Mouse (Mus musculus) forebrain, embryonic 15.5 days (tissue): Measurements from ENCODE around the gene Arhgef3. TPM values are rescaled to one million over a fixed set of nuclear protein-coding genes. Genes with fewer than 3 reads are reported as not detected.

ENCODE experiments used
- ATAC-seq: fragments of 200-750 bp; cut with Nextera tagmentation; replicated peaks from 2 replicates; pipeline ENCODE4 v1.8.0; 2017; ENCODE audit warnings: mild to moderate bottlenecking, moderate TSS enrichment, moderate library complexity
- H3K27ac ChIP-seq: fragments of 300-500 bp; sonication (generic); replicated peaks from 2 replicates; pipeline ENCODE4 v1.5.1; 2015; ENCODE audit warnings: mild to moderate bottlenecking, inconsistent platforms
- H3K27me3 ChIP-seq: fragments of 300-500 bp; sonication (generic); 2 replicates; pipeline ENCODE4 v1.6.1; 2015; ENCODE audit warnings: inconsistent platforms
- H3K36me3 ChIP-seq: fragments of 300-500 bp; sonication (generic); 2 replicates; pipeline ENCODE4 v1.6.1; 2015; ENCODE audit warnings: mild to moderate bottlenecking, inconsistent platforms
- H3K4me1 ChIP-seq: fragments of 300-500 bp; sonication (generic); 2 replicates; pipeline ENCODE4 v1.6.1; 2015; ENCODE audit warnings: inconsistent platforms
- H3K4me2 ChIP-seq: fragments of 300-500 bp; sonication (generic); replicated peaks from 2 replicates; pipeline ENCODE4 v1.6.1; 2015; ENCODE audit warnings: mild to moderate bottlenecking, inconsistent platforms
- H3K4me3 ChIP-seq: fragments of 300-500 bp; sonication (generic); 2 replicates; pipeline ENCODE4 v1.5.1; 2015; ENCODE audit warnings: mild to moderate bottlenecking, inconsistent platforms
- H3K9ac ChIP-seq: fragments of 300-500 bp; sonication (generic); replicated peaks from 2 replicates; pipeline ENCODE4 v1.6.1; 2015; ENCODE audit warnings: mild to moderate bottlenecking, inconsistent platforms
- H3K9me3 ChIP-seq: fragments of 300-500 bp; sonication (generic); 2 replicates; pipeline ENCODE4 v1.6.1; 2016; ENCODE audit warnings: inconsistent platforms
- whole genome bisulfite sequencing: fragments of 180-500 bp; shearing (Covaris S2); methylation state at CpG from one replicate; pipeline ENCODE4 v1.1.7; 2015; ENCODE audit warnings: mixed read lengths; 5-methylcytosine and 5-hydroxymethylcytosine counted together
- polyA plus RNA-seq: library from polyadenylated mRNA; unstranded; fragments of >200 nt; fragmentation: Nextera tagmentation; extraction: Ambion mirVana; gene quantifications from 2 replicates; pipeline ENCODE4 v1.2.1, GENCODE M21; 2015

Gene Arhgef3
- polyA plus RNA-seq, 1 experiment from 2014 or later = 4.9 TPM

DNA sequence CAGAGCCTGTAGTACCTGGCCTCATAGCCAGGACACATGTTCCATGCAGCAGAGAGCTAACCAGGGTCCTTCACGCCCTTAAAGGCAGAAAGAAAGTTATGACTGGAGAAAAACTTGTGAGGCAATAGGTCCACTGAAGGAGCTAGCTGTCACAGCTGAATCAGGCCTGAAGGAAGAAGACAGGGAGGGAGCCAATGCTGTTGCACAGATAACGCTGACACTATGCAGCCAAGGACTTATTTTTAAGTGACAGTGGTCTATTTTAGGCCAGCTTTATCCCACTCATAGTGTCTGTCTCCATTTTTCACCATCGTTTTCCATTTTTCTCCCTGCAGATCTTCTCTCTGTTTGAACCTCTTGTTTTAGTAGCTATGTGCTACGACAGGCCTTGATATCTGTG, 207.3 kb downstream of the Arhgef3 start:
- H3K4me3 ChIP-seq = no peak overlapping the region
- no peak overlapping the region for H3K4me2 ChIP-seq
- no peak overlapping the region for H3K9ac ChIP-seq
- no peaks in the 10 kb centered on the region for H3K27me3 ChIP-seq
- no peaks in the 10 kb centered on the region for H3K9me3 ChIP-seq
- no peak overlapping the region for H3K27ac ChIP-seq
- WGBS = 83% methylated on average over 4 of the region's 4 CpGs
- H3K36me3 ChIP-seq = no peaks in the 10 kb centered on the region
- H3K4me1 ChIP-seq = no peaks in the 10 kb centered on the region
- ATAC-seq = no peak

GRCm38 (mm10) chr14:27324689-27325088, 210.0 kb downstream of the Arhgef3 start:
- H3K27me3 ChIP-seq = no peaks in the 10 kb centered on the region
- no peaks in the 10 kb centered on the region for H3K4me1 ChIP-seq
- H3K36me3 ChIP-seq = no peaks in the 10 kb centered on the region
- no peak overlapping the region for H3K4me3 ChIP-seq
- H3K9ac ChIP-seq = no peak overlapping the region
- no peak overlapping the region for H3K4me2 ChIP-seq
- H3K27ac ChIP-seq = no peak overlapping the region
- ATAC-seq = no peak
- WGBS = 76% methylated on average over 7 of the region's 7 CpGs
- H3K9me3 ChIP-seq = no peaks in the 10 kb centered on the region

DNA sequence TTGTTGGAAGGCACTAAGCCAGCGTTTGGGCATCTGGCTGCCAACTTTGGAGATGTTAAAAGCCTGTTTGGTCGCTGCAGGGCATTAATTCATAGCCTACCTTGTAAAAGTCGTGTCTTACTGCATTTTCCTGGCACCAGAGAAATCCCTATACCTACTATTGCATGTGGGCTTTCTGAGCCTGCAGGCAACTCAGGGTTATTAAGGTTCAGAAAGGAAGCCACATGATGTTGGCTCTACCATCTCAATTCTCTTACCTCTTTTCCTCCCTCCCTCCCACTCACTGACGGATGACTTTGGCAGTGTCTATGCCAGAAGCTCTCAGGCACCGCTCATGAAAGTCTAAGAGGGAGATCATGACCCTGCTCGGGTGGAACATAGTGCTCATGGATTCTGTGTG, 210.8 kb downstream of the Arhgef3 start:
- no peaks in the 10 kb centered on the region for H3K9me3 ChIP-seq
- no peak overlapping the region for H3K4me3 ChIP-seq
- H3K27me3 ChIP-seq = no peaks in the 10 kb centered on the region
- no peak overlapping the region for H3K4me2 ChIP-seq
- no peaks in the 10 kb centered on the region for H3K4me1 ChIP-seq
- H3K9ac ChIP-seq = no peak overlapping the region
- no peak for ATAC-seq
- H3K27ac ChIP-seq = no peak overlapping the region
- 84% methylated on average over 6 of the region's 6 CpGs for WGBS
- H3K36me3 ChIP-seq = no peaks in the 10 kb centered on the region

DNA sequence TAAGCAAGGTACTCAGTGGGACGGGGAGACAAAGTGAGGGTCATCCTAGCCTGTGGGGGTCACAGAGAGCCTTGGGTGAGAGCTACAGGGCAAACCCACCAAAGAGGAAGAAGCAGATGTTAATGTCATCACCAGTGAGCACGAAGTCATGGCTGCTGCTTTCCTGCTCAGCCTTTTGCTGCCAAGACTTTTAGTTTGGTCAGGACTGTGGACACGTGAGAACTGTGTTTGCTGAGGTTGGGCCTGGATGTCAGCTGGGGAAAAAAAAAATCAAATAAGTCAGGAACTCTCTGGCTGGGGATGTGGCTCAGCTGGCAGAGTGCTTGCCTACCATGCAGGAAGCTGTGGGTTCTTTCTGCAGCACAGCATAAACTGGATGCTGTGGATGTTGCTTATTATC, 213.2 kb downstream of the Arhgef3 start:
- 82% methylated on average over 3 of the region's 3 CpGs for WGBS
- no peak for ATAC-seq
- no peak overlapping the region for H3K27ac ChIP-seq
- no peak overlapping the region for H3K4me3 ChIP-seq
- no peak overlapping the region for H3K9ac ChIP-seq
- no peaks in the 10 kb centered on the region for H3K27me3 ChIP-seq
- H3K4me1 ChIP-seq = no peaks in the 10 kb centered on the region; the same call in 1 of the 2 replicates
- no peak overlapping the region for H3K4me2 ChIP-seq
- no peaks in the 10 kb centered on the region for H3K9me3 ChIP-seq
- no peaks in the 10 kb centered on the region for H3K36me3 ChIP-seq

- WGBS = 88% methylated on average over 3 of the region's 3 CpGs
- no peak overlapping the region for H3K4me3 ChIP-seq
These were observed 214.3 kb downstream of the Arhgef3 start for GRCm38 (mm10) chr14:27328952-27329351.

DNA sequence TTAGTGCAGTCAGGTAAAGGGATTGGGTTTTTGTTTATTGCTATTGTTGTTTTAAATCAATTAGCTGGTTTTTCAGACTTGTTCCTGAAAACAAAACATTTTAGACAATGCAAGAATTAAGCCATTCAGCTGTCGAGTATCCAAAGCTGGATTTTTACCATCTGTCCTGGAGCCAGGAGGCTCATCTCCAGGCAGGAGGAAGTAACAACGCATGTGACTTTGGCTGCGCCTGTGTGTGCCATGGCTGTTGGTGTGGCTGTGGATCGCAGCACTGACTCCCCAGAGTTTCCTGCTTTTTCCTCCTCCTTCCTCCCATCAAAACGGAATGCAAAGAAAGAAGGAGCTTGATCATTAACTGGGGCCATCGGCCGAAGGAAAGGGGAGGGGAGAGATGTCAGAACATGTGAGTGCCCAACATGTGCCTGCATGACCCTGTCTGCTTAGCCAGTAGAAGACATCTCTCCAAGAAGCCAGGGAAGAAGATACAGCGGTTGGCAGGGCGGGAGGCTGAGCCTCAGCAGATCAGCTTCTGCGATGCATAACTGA, 216.9 kb downstream of the Arhgef3 start:
- Histone ChIP-seq H3K4me2 (no peak overlapping the region), H3K27me3 (peaks cover 9% of the 10 kb centered on the region; the same call in 1 of the 2 replicates), H3K9me3 (no peaks in the 10 kb centered on the region), H3K9ac (no peak overlapping the region), H3K4me1 (peaks cover 14% of the 10 kb centered on the region), H3K36me3 (no peaks in the 10 kb centered on the region), H3K27ac (no peak overlapping the region), H3K4me3 (no peak overlapping the region)
- ATAC-seq = no peak
- 68% methylated on average over 10 of the region's 10 CpGs for WGBS

More at GRCm38 (mm10) chr14:27328952-27329351, 214.3 kb downstream of the Arhgef3 start:
- Histone ChIP-seq H3K36me3 (no peaks in the 10 kb centered on the region), H3K9me3 (no peaks in the 10 kb centered on the region), H3K27ac (no peak overlapping the region), H3K4me2 (no peak overlapping the region), H3K27me3 (0 out of 2 replicates have a peak, but pooled peaks cover under 1% of the 10 kb centered on the region), H3K4me1 (no peaks in the 10 kb centered on the region; the same call in 1 of the 2 replicates), H3K9ac (no peak overlapping the region)
- ATAC-seq = no peak

DNA sequence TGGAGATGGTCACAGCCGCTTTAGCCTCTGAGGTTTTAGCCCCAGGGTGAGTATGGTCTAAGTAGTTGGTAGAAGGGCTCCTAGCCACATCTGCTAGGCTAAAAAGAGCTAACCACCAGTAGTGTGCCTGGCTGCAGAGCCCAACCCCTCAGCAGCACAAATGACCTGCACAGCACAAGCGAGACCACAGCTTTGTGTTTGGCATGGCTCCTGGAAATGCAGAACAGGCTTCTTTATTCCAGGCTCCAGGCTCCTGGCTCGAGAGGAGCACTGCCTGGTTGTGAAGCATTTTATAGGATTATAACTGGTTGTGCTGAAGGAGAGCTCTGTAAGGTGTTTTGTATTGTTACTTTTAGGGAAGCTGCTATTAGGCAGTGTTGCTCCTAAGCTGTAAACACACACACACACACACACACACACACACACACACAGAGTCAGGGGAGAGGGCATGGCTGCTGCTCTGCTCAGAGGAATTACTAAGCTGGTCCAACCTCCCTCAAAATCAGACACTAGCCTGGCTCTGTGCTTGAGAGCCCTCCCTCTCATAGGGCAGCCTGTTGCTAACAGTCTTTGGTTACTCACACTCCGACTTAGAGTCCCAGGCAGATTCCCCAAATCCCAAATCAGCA, 217.8 kb downstream of the Arhgef3 start:
- Histone ChIP-seq H3K4me1 (peaks cover 15% of the 10 kb centered on the region), H3K27ac (no peak overlapping the region; the same call in 1 of the 2 replicates), H3K4me3 (no peak overlapping the region), H3K27me3 (peaks cover 15% of the 10 kb centered on the region), H3K4me2 (no peak overlapping the region), H3K36me3 (no peaks in the 10 kb centered on the region), H3K9me3 (no peaks in the 10 kb centered on the region), H3K9ac (no peak overlapping the region)
- WGBS = 36% methylated on average over 4 of the region's 4 CpGs
- ATAC-seq = peak; percentile 47

- H3K9ac ChIP-seq = peak overlapping the region; percentile 49
- H3K4me2 ChIP-seq = peak overlapping the region; percentile 98
- peaks cover 17% of the 10 kb centered on the region for H3K27me3 ChIP-seq
- ATAC-seq = peak; percentile 91
- 2% methylated on average over 37 of the region's 37 CpGs for WGBS
- H3K4me3 ChIP-seq = peak overlapping the region; percentile 58
- peaks cover 15% of the 10 kb centered on the region for H3K4me1 ChIP-seq
- no peak overlapping the region for H3K27ac ChIP-seq
- H3K9me3 ChIP-seq = no peaks in the 10 kb centered on the region
- H3K36me3 ChIP-seq = no peaks in the 10 kb centered on the region
These were observed 220.9 kb downstream of the Arhgef3 start for GRCm38 (mm10) chr14:27335331-27336207.

GRCm38 (mm10) chr14:27336208-27337114, 221.8 kb downstream of the Arhgef3 start:
- peak overlapping the region; percentile 58 for H3K4me3 ChIP-seq
- ATAC-seq = peak; percentile 69
- 3% methylated on average over 34 of the region's 34 CpGs for WGBS

DNA sequence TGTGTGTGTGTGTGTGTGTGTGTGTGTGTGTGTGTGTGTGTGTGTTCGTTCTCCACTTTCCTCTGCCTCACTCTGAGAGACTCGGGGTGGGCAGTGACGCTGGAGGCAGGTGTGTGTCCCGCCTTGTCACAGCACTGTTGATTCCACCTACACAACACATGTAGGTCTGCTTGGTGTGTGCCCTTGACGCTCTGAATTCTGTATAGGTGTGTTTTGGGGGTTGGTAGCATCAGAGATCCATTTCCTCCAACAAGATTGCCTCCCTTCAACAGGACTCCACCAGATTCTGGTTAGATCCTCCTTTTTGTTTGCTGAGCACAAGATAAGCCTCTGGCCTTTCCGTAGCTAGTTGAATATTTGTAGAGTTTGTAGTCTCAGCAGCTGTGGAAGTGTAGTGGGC, 222.5 kb downstream of the Arhgef3 start:
- no peak for ATAC-seq
- peaks cover 17% of the 10 kb centered on the region for H3K27me3 ChIP-seq
- H3K27ac ChIP-seq = no peak overlapping the region
- 78% methylated on average over 6 of the region's 6 CpGs for WGBS
- no peaks in the 10 kb centered on the region for H3K9me3 ChIP-seq
- no peak overlapping the region for H3K4me3 ChIP-seq
- H3K9ac ChIP-seq = no peak overlapping the region
- no peaks in the 10 kb centered on the region for H3K36me3 ChIP-seq
- H3K4me2 ChIP-seq = no peak overlapping the region
- peaks cover 15% of the 10 kb centered on the region for H3K4me1 ChIP-seq

More at GRCm38 (mm10) chr14:27336208-27337114, 221.8 kb downstream of the Arhgef3 start:
- H3K36me3 ChIP-seq = no peaks in the 10 kb centered on the region
- H3K4me2 ChIP-seq = peak overlapping the region; percentile 98
- H3K27ac ChIP-seq = no peak overlapping the region
- peak overlapping the region; percentile 49 for H3K9ac ChIP-seq
- H3K27me3 ChIP-seq = peaks cover 17% of the 10 kb centered on the region
- H3K4me1 ChIP-seq = peaks cover 15% of the 10 kb centered on the region
- H3K9me3 ChIP-seq = no peaks in the 10 kb centered on the region

- no peak overlapping the region for H3K9ac ChIP-seq
- H3K27ac ChIP-seq = no peak overlapping the region
- no peaks in the 10 kb centered on the region for H3K9me3 ChIP-seq
- no peak overlapping the region for H3K4me2 ChIP-seq
- H3K36me3 ChIP-seq = no peaks in the 10 kb centered on the region
- 35% methylated on average over 12 of the region's 12 CpGs for WGBS
- H3K27me3 ChIP-seq = peaks cover 17% of the 10 kb centered on the region
- H3K4me1 ChIP-seq = peaks cover 15% of the 10 kb centered on the region
- ATAC-seq = no peak
- H3K4me3 ChIP-seq = no peak overlapping the region
These were observed 223.5 kb downstream of the Arhgef3 start for GRCm38 (mm10) chr14:27338034-27338708.
